Mouse (Mus musculus): ENCODE measurements around the gene Ptprg.

Gene Ptprg

GRCm38 (mm10) chr14:11881082-11881481, 327.8 kb downstream of the Ptprg start:
- DNase-seq (ENCODE audit: low spot score in 2 of 2), result no peak

GRCm38 (mm10) chr14:11883142-11883921, 330.0 kb downstream of the Ptprg start:
- DNase-seq (ENCODE audit: low spot score in 2 of 2), result no peak

- no peak for DNase-seq (ENCODE audit: low spot score in 2 of 2)
Observed at GRCm38 (mm10) chr14:11883995-11884394, 330.7 kb downstream of the Ptprg start.

- DNase-seq (ENCODE audit: low spot score in 2 of 2), result no peak
Observed at GRCm38 (mm10) chr14:11886417-11886816, 333.1 kb downstream of the Ptprg start.

GRCm38 (mm10) chr14:11890890-11891289, 337.6 kb downstream of the Ptprg start:
- DNase-seq (ENCODE audit: low spot score in 2 of 2), result no peak

- DNase-seq (ENCODE audit: low spot score in 2 of 2), result no peak
Observed at GRCm38 (mm10) chr14:11892621-11893020, 339.3 kb downstream of the Ptprg start.

GRCm38 (mm10) chr14:11895486-11895885, 342.2 kb downstream of the Ptprg start:
- no peak for DNase-seq (ENCODE audit: low spot score in 2 of 2)

- no peak for DNase-seq (ENCODE audit: low spot score in 2 of 2)
Observed at GRCm38 (mm10) chr14:11902794-11903193, 349.5 kb downstream of the Ptprg start.

- no peak for DNase-seq (ENCODE audit: low spot score in 2 of 2)
Observed at GRCm38 (mm10) chr14:11906130-11906675, 352.9 kb downstream of the Ptprg start.

- no peak for DNase-seq (ENCODE audit: low spot score in 2 of 2)
Observed at GRCm38 (mm10) chr14:11912253-11912652, 358.9 kb downstream of the Ptprg start.

- no peak for DNase-seq (ENCODE audit: low spot score in 2 of 2)
Observed at GRCm38 (mm10) chr14:11917225-11917624, 363.9 kb downstream of the Ptprg start.

GRCm38 (mm10) chr14:11928545-11928944, 375.2 kb downstream of the Ptprg start:
- no peak for DNase-seq (ENCODE audit: low spot score in 2 of 2)

- DNase-seq (ENCODE audit: low spot score in 2 of 2), result no peak
Observed at GRCm38 (mm10) chr14:11932517-11932916, 379.2 kb downstream of the Ptprg start.

GRCm38 (mm10) chr14:11934556-11934955, 381.2 kb downstream of the Ptprg start:
- no peak for DNase-seq (ENCODE audit: low spot score in 2 of 2)

- no peak for DNase-seq (ENCODE audit: low spot score in 2 of 2)
Observed at GRCm38 (mm10) chr14:11935281-11935680, 381.9 kb downstream of the Ptprg start.

- no peak for DNase-seq (ENCODE audit: low spot score in 2 of 2)
Observed at GRCm38 (mm10) chr14:11935698-11936097, 382.4 kb downstream of the Ptprg start.

- no peak for DNase-seq (ENCODE audit: low spot score in 2 of 2)
Observed at GRCm38 (mm10) chr14:11938912-11939311, 385.6 kb downstream of the Ptprg start.

GRCm38 (mm10) chr14:11941989-11942514, 388.7 kb downstream of the Ptprg start:
- no peak for DNase-seq (ENCODE audit: low spot score in 2 of 2)

- DNase-seq (ENCODE audit: low spot score in 2 of 2), result no peak
Observed at GRCm38 (mm10) chr14:11950379-11950778, 397.0 kb downstream of the Ptprg start.

- no peak for DNase-seq (ENCODE audit: low spot score in 2 of 2)
Observed at GRCm38 (mm10) chr14:11955020-11955882, 401.9 kb downstream of the Ptprg start.

GRCm38 (mm10) chr14:11960269-11961121, 407.2 kb downstream of the Ptprg start:
- no peak for DNase-seq (ENCODE audit: low spot score in 2 of 2)
